Mouse (Mus musculus) cortical plate, adult 2 months (tissue): ENCODE data around the gene Chil3.
"Not testable (repeated sequence)": the region's sequence is repeated elsewhere in the genome, so short reads cannot be mapped to it uniquely, and the experiment has no call there.

ENCODE experiments used
- CTCF ChIP-seq: fragments of 200-500 bp; IDR thresholded peaks from 2 replicates; pipeline ENCODE4 v1.5.1; 2011; ENCODE audit warnings: mild to moderate bottlenecking, control low read depth, low read length; ENCODE audit not compliant: insufficient read depth; ENCODE audit errors: extremely low read depth
- POLR2A ChIP-seq: fragments of 200-500 bp; IDR thresholded peaks from 2 replicates; pipeline ENCODE4 v1.6.1; 2011; ENCODE audit warnings: mild to moderate bottlenecking, low read length, control low read depth; ENCODE audit not compliant: insufficient read depth; ENCODE audit errors: extremely low read depth

DNA sequence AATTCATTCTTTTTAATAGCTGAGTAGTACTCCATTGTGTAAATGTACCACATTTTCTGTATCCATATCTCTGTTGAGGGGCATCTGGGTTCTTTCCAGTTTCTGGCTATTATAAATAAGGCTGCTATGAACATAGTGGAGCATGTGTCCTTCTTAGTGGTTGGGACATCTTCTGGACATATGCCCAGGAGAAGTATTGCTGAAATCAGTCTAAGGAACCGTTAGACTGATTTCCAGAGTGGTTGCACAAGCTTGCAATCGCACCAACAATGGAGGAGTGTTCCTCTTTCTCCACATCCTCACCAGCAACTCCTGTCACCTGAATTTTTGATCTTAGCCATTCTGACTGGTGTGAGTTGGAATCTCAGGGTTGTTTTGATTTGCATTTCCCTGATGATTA is 5.1 kb upstream of the Chil3 start:
- TF ChIP-seq POLR2A, CTCF: not testable (repeated sequence)
